Mouse (Mus musculus): Measurements from ENCODE around the gene Myo18a. TPM values are rescaled to one million over a fixed set of nuclear protein-coding genes. Genes with fewer than 3 reads are reported as not detected.
A peak's percentile ranks its signal among the peaks of the same experiment; 100 is the strongest.

The Myo18a gene
- polyA plus RNA-seq, 1 experiment from 2014 or later = 42.3 TPM

DNA sequence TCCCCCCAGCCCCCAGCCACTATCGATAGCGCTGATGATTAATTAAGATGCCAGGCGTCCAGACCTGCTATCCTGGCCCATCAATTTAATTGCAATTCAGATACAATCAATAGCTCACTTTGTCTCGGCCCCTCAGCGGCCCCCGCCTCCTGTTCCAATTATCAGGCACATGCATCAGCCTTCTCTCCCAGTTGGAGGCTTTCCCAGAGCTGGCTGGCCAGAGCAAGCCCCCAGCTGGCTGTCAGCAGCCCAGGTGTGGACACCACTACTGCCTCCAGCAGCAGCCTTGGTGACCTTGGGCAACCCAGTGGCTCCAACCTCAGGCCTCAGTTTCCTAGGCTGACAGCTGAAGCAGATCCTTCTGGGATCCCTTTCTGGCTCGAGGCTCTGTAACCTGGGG, 67.8 kb downstream of the Myo18a start:
- H3K27me3 ChIP-seq (ENCODE audit: control insufficient read depth, insufficient read depth, low read length) = no peaks in the 10 kb centered on the region
- 0 out of 2 replicates have a peak overlapping the region, but pooled peaks have one; percentile 9 for H3K9ac ChIP-seq (replicated peaks; ENCODE audit: low read length)
- H3K27ac ChIP-seq (replicated peaks; ENCODE audit: low read depth, low read length) = 0 out of 2 replicates have a peak overlapping the region, but pooled peaks have one; percentile 13
- H3K4me3 ChIP-seq (replicated peaks; ENCODE audit: low read depth, low read length) = no peak overlapping the region
- H3K36me3 ChIP-seq (ENCODE audit: control insufficient read depth, insufficient read depth, low read length) = peaks cover 72% of the 10 kb centered on the region
- no peak overlapping the region for H3K4me2 ChIP-seq (ENCODE audit: low read length)
- WGBS = 54% methylated on average over 7 of the region's 7 CpGs
- peaks cover 7% of the 10 kb centered on the region; the same call in 1 of the 2 replicates for H3K4me1 ChIP-seq (ENCODE audit: control insufficient read depth, insufficient read depth, low read length)
- ATAC-seq (ENCODE audit: low FRiP score, low TSS enrichment) (no peak), DNase-seq (no peak)
- H3K9me3 ChIP-seq (ENCODE audit: control insufficient read depth, low read length) = no peaks in the 10 kb centered on the region

DNA sequence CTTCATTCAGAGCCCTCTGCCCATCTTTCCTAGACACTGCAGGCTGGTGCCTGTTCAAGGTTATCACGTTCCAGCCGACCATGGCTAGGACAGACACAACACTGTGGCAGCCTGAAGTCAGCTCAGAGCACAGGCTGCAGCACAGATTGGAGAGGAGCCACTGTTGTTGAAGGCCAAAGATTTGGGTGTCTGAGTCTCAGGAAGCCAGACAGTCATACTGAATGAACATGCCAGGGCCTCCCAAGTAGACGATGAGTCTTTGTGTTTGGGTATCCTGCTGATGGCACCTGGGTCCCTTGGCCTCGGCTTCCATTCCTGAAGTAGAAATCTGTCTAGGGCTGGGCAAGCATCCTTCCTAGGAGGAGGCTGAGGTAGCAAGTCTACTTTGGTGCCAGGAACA, 69.5 kb downstream of the Myo18a start:
- WGBS = 89% methylated on average over 4 of the region's 4 CpGs
- no peak overlapping the region for H3K4me3 ChIP-seq (replicated peaks; ENCODE audit: low read depth, low read length)
- no peaks in the 10 kb centered on the region for H3K27me3 ChIP-seq (ENCODE audit: control insufficient read depth, insufficient read depth, low read length)
- H3K36me3 ChIP-seq (ENCODE audit: control insufficient read depth, insufficient read depth, low read length) = peaks cover 87% of the 10 kb centered on the region
- ATAC-seq (ENCODE audit: low FRiP score, low TSS enrichment) = no peak
- H3K4me2 ChIP-seq (ENCODE audit: low read length) = no peak overlapping the region
- DNase-seq = no peak
- H3K27ac ChIP-seq (replicated peaks; ENCODE audit: low read depth, low read length) = no peak overlapping the region
- H3K9me3 ChIP-seq (ENCODE audit: control insufficient read depth, low read length) = no peaks in the 10 kb centered on the region
- no peak overlapping the region for H3K9ac ChIP-seq (replicated peaks; ENCODE audit: low read length)
- H3K4me1 ChIP-seq (ENCODE audit: control insufficient read depth, insufficient read depth, low read length) = 0 out of 2 replicates have a peak, but pooled peaks cover 4% of the 10 kb centered on the region

DNA sequence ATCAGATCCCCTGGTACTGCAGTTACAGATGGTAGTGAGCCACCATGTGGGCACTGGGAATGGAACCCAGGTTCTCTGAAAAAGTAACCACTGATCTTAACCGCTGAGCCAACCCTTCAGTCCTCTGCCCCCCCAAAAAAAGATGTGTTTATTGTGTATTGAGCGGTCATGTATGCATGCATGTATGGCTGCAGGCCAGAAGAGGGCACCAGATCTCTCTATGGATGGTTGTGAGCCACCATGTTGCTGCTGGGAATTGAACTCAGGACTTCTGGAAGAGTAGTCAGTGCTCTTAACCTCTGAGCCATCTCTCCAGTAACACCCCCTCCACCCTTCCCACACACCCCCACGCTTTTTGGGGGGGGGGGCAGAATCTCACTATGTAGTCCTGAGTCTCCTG, 72.1 kb downstream of the Myo18a start:
- no peak overlapping the region for H3K27ac ChIP-seq (replicated peaks; ENCODE audit: low read depth, low read length)
- H3K4me2 ChIP-seq (ENCODE audit: low read length) = no peak overlapping the region
- H3K36me3 ChIP-seq (ENCODE audit: control insufficient read depth, insufficient read depth, low read length) = peaks cover 81% of the 10 kb centered on the region
- no peak for DNase-seq
- WGBS = 80% methylated on average over 3 of the region's 3 CpGs
- no peaks in the 10 kb centered on the region for H3K27me3 ChIP-seq (ENCODE audit: control insufficient read depth, insufficient read depth, low read length)
- H3K9ac ChIP-seq (replicated peaks; ENCODE audit: low read length) = no peak overlapping the region
- no peak overlapping the region for H3K4me3 ChIP-seq (replicated peaks; ENCODE audit: low read depth, low read length)
- ATAC-seq (ENCODE audit: low FRiP score, low TSS enrichment) = no peak
- H3K4me1 ChIP-seq (ENCODE audit: control insufficient read depth, insufficient read depth, low read length) = 0 out of 2 replicates have a peak, but pooled peaks cover 2% of the 10 kb centered on the region
- H3K9me3 ChIP-seq (ENCODE audit: control insufficient read depth, low read length) = no peaks in the 10 kb centered on the region

DNA sequence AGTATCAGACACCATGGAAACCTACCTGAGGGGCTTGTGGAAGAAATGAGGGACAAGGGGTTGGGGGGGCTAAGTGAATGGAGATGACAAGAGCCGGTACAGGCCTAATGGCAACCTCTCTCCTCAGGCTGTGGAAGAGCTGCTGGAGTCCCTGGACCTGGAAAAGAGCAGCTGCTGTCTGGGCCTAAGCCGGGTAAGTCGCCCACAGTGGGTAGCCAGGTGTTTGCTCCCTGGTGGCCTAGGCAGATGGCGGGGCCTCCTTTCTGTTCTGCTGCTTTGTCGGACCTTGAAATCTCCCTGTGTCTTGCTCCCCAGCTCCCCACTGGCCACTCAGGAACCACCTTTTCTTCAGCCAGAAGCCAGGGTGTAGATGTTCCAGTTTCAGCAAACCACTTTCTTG, 73.2 kb downstream of the Myo18a start:
- Histone ChIP-seq H3K4me3 (replicated peaks; ENCODE audit: low read depth, low read length) (no peak overlapping the region), H3K9me3 (ENCODE audit: control insufficient read depth, low read length) (no peaks in the 10 kb centered on the region), H3K36me3 (ENCODE audit: control insufficient read depth, insufficient read depth, low read length) (peaks cover 85% of the 10 kb centered on the region), H3K27me3 (ENCODE audit: control insufficient read depth, insufficient read depth, low read length) (no peaks in the 10 kb centered on the region), H3K9ac (replicated peaks; ENCODE audit: low read length) (no peak overlapping the region), H3K27ac (replicated peaks; ENCODE audit: low read depth, low read length) (no peak overlapping the region), H3K4me1 (ENCODE audit: control insufficient read depth, insufficient read depth, low read length) (no peaks in the 10 kb centered on the region), H3K4me2 (ENCODE audit: low read length) (no peak overlapping the region)
- DNase-seq = no peak
- WGBS = 56% methylated on average over 5 of the region's 5 CpGs
- ATAC-seq (ENCODE audit: low FRiP score, low TSS enrichment) = no peak

DNA sequence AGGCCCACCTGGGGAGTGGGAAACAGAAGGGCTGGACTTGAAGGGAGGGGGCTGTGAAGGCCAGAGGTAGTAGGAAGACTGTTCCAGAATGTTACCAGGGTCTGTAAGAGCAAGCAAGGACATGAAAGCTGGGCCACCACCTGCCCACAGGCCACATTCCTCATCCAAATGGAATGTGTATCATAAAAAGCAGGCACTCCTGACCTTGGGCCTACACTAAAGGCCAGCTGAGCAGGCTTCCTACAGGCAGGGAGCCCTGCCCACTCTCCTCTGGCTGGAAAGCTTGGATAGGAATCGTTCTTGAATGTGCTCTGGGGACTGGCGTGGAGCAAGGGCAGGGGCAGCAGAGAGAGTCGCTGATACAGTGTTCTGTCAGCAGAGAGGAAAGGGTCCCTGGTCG, 73.7 kb downstream of the Myo18a start:
- Histone ChIP-seq H3K4me1 (ENCODE audit: control insufficient read depth, insufficient read depth, low read length) (no peaks in the 10 kb centered on the region), H3K4me2 (ENCODE audit: low read length) (no peak overlapping the region), H3K9ac (replicated peaks; ENCODE audit: low read length) (no peak overlapping the region), H3K4me3 (replicated peaks; ENCODE audit: low read depth, low read length) (no peak overlapping the region), H3K27ac (replicated peaks; ENCODE audit: low read depth, low read length) (no peak overlapping the region), H3K27me3 (ENCODE audit: control insufficient read depth, insufficient read depth, low read length) (no peaks in the 10 kb centered on the region), H3K36me3 (ENCODE audit: control insufficient read depth, insufficient read depth, low read length) (peaks cover 90% of the 10 kb centered on the region), H3K9me3 (ENCODE audit: control insufficient read depth, low read length) (no peaks in the 10 kb centered on the region)
- DNase-seq (no peak), ATAC-seq (ENCODE audit: low FRiP score, low TSS enrichment) (no peak)
- 70% methylated on average over 4 of the region's 4 CpGs for whole genome bisulfite sequencing

DNA sequence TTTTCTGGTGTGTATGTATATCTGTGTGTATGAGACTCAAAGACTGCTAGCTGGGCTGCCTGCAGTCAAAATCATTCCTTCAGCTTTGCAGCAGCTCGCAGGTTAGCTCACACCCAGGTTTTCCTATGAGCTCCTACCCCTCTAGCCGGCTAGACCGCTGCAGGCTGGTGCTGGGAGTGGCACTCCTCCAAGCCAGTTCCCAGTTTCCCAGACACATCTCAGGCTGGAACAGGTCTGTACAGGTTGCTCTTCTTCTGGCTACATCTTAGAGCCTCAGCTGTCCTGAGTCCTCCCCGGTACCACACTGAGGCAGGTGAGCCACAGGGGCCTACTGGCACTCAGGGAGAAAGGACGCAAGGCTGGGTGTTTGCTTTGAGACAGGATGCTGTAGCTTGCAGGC, 74.8 kb downstream of the Myo18a start:
- H3K27me3 ChIP-seq (ENCODE audit: control insufficient read depth, insufficient read depth, low read length) = no peaks in the 10 kb centered on the region
- WGBS = 88% methylated on average over 5 of the region's 5 CpGs
- H3K4me2 ChIP-seq (ENCODE audit: low read length) = no peak overlapping the region
- no peaks in the 10 kb centered on the region for H3K9me3 ChIP-seq (ENCODE audit: control insufficient read depth, low read length)
- no peak overlapping the region for H3K9ac ChIP-seq (replicated peaks; ENCODE audit: low read length)
- no peak overlapping the region for H3K27ac ChIP-seq (replicated peaks; ENCODE audit: low read depth, low read length)
- no peaks in the 10 kb centered on the region for H3K4me1 ChIP-seq (ENCODE audit: control insufficient read depth, insufficient read depth, low read length)
- no peak overlapping the region for H3K4me3 ChIP-seq (replicated peaks; ENCODE audit: low read depth, low read length)
- ATAC-seq (ENCODE audit: low FRiP score, low TSS enrichment) = no peak
- H3K36me3 ChIP-seq (ENCODE audit: control insufficient read depth, insufficient read depth, low read length) = peaks cover 93% of the 10 kb centered on the region
- DNase-seq = no peak

DNA sequence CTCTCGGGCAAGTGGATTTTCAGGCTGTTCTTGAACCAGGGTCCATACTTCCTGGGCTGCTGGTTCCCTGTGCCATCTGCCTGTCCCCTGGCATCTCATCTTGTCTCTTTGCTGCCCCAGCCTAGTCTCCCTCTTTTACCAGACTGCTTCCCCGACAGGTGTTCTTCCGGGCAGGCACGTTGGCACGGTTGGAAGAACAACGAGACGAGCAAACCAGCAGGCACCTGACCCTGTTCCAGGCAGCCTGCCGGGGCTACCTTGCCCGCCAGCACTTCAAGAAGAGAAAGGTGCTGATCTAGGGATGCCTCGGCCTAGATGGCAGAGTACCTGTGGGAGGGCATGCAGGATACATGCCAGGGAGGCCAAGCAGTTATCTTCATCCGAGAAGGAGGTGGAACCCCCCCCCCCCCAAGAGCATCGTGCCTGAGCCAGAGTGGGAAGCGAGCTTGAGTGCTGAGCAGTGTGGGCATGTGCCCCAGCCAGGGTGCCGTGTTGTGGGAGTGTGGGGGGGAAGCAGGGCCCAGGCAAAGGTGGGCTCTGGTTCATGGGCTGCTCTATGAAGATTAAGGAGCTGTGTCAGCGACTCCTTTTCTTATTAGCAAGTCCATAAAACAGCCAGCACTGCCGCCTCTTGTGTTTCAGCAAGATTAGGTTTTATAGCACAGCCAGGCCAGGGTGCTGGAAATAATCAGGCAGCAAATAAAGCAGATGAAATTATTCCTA, 77.6 kb downstream of the Myo18a start:
- Histone ChIP-seq H3K9ac (replicated peaks; ENCODE audit: low read length) (no peak overlapping the region), H3K4me2 (ENCODE audit: low read length) (no peak overlapping the region), H3K27me3 (ENCODE audit: control insufficient read depth, insufficient read depth, low read length) (no peaks in the 10 kb centered on the region), H3K36me3 (ENCODE audit: control insufficient read depth, insufficient read depth, low read length) (peaks cover 92% of the 10 kb centered on the region), H3K4me3 (replicated peaks; ENCODE audit: low read depth, low read length) (no peak overlapping the region), H3K27ac (replicated peaks; ENCODE audit: low read depth, low read length) (no peak overlapping the region), H3K9me3 (ENCODE audit: control insufficient read depth, low read length) (no peaks in the 10 kb centered on the region), H3K4me1 (ENCODE audit: control insufficient read depth, insufficient read depth, low read length) (no peaks in the 10 kb centered on the region)
- ATAC-seq (ENCODE audit: low FRiP score, low TSS enrichment) (no peak), DNase-seq (no peak)
- WGBS = 89% methylated on average over 16 of the region's 16 CpGs

DNA sequence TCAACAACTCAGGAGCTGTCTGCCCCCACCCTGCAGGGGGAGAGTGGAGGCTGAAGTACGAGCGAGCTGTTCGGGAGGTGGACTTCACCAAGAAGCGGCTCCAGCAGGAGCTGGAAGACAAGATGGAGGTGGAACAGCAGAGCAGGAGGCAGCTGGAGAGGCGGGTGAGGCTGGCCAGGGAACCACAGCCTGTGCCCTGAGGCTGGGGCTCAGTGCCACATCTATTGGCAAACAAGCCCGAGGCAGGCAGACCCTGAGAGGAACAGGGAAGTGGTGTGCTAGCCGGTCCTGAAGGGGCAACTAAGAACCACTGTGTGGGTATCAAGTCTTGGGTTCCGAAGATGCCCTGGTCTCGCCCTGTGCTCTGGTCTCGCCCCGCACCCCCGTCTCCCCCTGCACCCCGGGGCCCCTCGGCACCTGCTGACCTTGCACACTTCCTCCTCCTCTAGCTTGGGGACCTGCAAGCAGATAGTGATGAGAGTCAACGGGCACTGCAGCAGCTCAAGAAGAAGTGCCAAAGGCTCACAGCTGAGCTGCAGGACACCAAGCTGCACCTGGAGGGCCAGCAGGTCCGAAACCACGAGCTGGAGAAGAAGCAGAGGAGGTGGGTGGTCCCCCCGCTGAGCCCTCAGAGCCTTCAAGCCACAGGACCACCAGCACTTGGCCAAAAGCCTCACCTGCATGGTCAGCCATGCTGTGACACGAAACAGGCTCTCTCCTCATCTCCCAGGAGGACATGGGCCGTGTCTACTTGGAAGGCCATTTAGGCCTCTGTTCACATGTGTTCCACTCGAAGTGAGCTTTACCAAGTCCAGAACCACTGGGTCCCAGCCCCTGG, 80.2 kb downstream of the Myo18a start:
- peaks cover 85% of the 10 kb centered on the region for H3K36me3 ChIP-seq (ENCODE audit: control insufficient read depth, insufficient read depth, low read length)
- no peak for ATAC-seq (ENCODE audit: low FRiP score, low TSS enrichment)
- 91% methylated on average over 21 of the region's 21 CpGs for WGBS
- H3K9me3 ChIP-seq (ENCODE audit: control insufficient read depth, low read length) = no peaks in the 10 kb centered on the region
- H3K27ac ChIP-seq (replicated peaks; ENCODE audit: low read depth, low read length) = no peak overlapping the region
- H3K9ac ChIP-seq (replicated peaks; ENCODE audit: low read length) = no peak overlapping the region
- peaks cover 13% of the 10 kb centered on the region for H3K4me1 ChIP-seq (ENCODE audit: control insufficient read depth, insufficient read depth, low read length)
- H3K4me3 ChIP-seq (replicated peaks; ENCODE audit: low read depth, low read length) = no peak overlapping the region
- no peaks in the 10 kb centered on the region for H3K27me3 ChIP-seq (ENCODE audit: control insufficient read depth, insufficient read depth, low read length)
- no peak for DNase-seq
- H3K4me2 ChIP-seq (ENCODE audit: low read length) = no peak overlapping the region

DNA sequence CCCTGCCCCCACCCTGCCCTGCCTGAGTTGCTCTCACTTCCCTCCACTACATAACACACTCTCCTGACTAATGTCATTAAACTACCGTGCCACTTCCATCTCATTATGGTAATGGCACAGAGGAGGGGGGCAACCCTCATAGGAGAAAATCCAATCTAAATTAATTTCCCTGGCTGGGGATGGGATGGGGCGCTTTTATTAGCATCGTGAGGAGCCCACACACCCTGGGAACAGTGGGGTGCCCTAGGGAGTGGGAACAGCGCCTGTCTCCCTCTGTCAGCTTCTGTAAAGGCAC, 80.8 kb downstream of the Myo18a start:
- H3K27ac ChIP-seq (replicated peaks; ENCODE audit: low read depth, low read length) = no peak overlapping the region
- H3K9me3 ChIP-seq (ENCODE audit: control insufficient read depth, low read length) = no peaks in the 10 kb centered on the region
- H3K9ac ChIP-seq (replicated peaks; ENCODE audit: low read length) = no peak overlapping the region
- H3K36me3 ChIP-seq (ENCODE audit: control insufficient read depth, insufficient read depth, low read length) = peaks cover 82% of the 10 kb centered on the region
- ATAC-seq (ENCODE audit: low FRiP score, low TSS enrichment) (no peak), DNase-seq (no peak)
- no peak overlapping the region for H3K4me3 ChIP-seq (replicated peaks; ENCODE audit: low read depth, low read length)
- H3K4me2 ChIP-seq (ENCODE audit: low read length) = no peak overlapping the region
- H3K27me3 ChIP-seq (ENCODE audit: control insufficient read depth, insufficient read depth, low read length) = no peaks in the 10 kb centered on the region
- H3K4me1 ChIP-seq (ENCODE audit: control insufficient read depth, insufficient read depth, low read length) = peaks cover 18% of the 10 kb centered on the region
- WGBS = 48% methylated on average over 4 of the region's 4 CpGs

Data from midbrain, embryonic 14.5 days (tissue).